Mouse (Mus musculus): ENCODE measurements at regions not wholly inside any gene's neighbourhood (a gene's known extent, or its start where the extent isn't known, plus 50 kb on each side); places are given as distances from the start of the nearest gene placed in this dataset.
A peak's percentile ranks its signal among the peaks of the same experiment; 100 is the strongest.

GRCm38 (mm10) chrX:63366321-63366720, 785.7 kb downstream of the Gm6760 start:
- DNase-seq (ENCODE audit: low read depth, low spot score): peak; percentile 16

DNA sequence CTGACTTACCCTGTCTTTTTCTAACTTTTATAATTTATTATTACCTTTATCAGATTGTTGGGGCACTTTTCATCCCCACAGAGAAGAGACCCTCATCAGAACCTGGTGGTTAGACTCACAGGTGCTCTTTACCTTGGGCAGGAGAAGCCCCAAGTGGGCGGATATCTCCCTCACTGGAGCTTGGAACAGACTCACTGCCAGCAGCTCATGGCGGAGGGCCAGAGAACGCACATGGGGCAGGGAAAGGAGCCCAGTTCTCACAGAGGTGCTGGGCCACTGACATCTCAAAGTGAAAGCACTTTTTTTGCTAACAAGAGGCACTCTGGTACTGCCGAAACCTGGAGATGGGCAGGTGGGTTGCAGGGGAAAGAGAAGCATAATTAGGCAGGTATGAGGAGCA, 786.3 kb downstream of the Gm6760 start:
- no peak for DNase-seq (ENCODE audit: low read depth, low spot score)

GRCm38 (mm10) chrX:63355035-63355434, 797.0 kb downstream of the Gm6760 start:
- DNase-seq (ENCODE audit: low read depth, low spot score): no peak

Data from R1 (cell line).